Mouse (Mus musculus) layer of hippocampus, postnatal 14 days (tissue): ENCODE measurements around the gene Vsx2. TPM values are rescaled to one million over a fixed set of nuclear protein-coding genes. Genes with fewer than 3 reads are reported as not detected.

Experiments
- DNase-seq, 2 experiments: peaks; one replicate each; pipeline ENCODE4 v3.0.0; 2021 to 2022; ENCODE audit warnings: low spot score in 2 of 2, mixed read lengths in 1 of 2
- total RNA-seq, 2 experiments: library from RNA; stranded (reverse); gene quantifications; 2 replicates each; pipeline ENCODE4 v1.2.3; 2021

Vsx2 gene
- total RNA-seq, 2 experiments from 2014 or later: 0.23 to 0.31 TPM

GRCm38 (mm10) chr12:84640654-84641053 is 71.1 kb downstream of the Vsx2 start, which contains the start of gene Vrtn:
Vrtn (plus strand) TSS chr12:84641019.
- DNase-seq: no peak

Other genes with a start within 250 kb of the Vsx2 start
- 10 to 100 TPM; 22.9 to 23.6 TPM for gene Coq6, start 208.1 kb upstream of the Vsx2 start, total RNA-seq
- gene Fam161b, start 207.9 kb upstream of the Vsx2 start, total RNA-seq: 1 to 10 TPM; 9.6 to 9.7 TPM
- 10 to 100 TPM; 24.9 to 26.3 TPM for gene Entpd5, start 160.7 kb upstream of the Vsx2 start, total RNA-seq
- 1 to 10 TPM; 7.1 to 8.3 TPM for gene Bbof1, start 160.7 kb upstream of the Vsx2 start, total RNA-seq
- gene Rnf113a2, start 152.6 kb upstream of the Vsx2 start, total RNA-seq: 10 to 100 TPM; 12.1 to 12.2 TPM
- gene Aldh6a1, start 118.8 kb upstream of the Vsx2 start, total RNA-seq: 10 to 100 TPM; 45.5 to 51.4 TPM
- gene Lin52, start 118.3 kb upstream of the Vsx2 start, total RNA-seq: 10 to 100 TPM; 17.4 to 20.3 TPM
- 10 to 100 TPM; 15.6 to 15.7 TPM for gene Abcd4, start 47.7 kb downstream of the Vsx2 start, total RNA-seq
- not detected for gene Vrtn, start 71.3 kb downstream of the Vsx2 start, total RNA-seq
- gene Syndig1l, start 129.1 kb downstream of the Vsx2 start, total RNA-seq: 1 to 10 TPM; 6.6 to 6.8 TPM
- 10 to 100 TPM; 39.0 to 41.4 TPM for gene Npc2, start 203.4 kb downstream of the Vsx2 start, total RNA-seq
- gene Isca2, start 203.5 kb downstream of the Vsx2 start, total RNA-seq: 10 to 100 TPM; 61.5 to 62.6 TPM